8 mouse cellular contexts compared by ENCODE assay signal in genomic region chr4:43025084-43025960, GRCm38 (mm10). TPM values are rescaled to one million over a fixed set of nuclear protein-coding genes. Genes with fewer than 3 reads are reported as not detected.
DNase-seq lines count a peak whose midpoint lies in the region; ATAC-seq and TF ChIP-seq lines count a peak whose summit lies in the region.

Pigo (minus strand) TSS chr4:43025819.

- peak within 1 kb of the TSS; percentile 65 for H3K4me3 ChIP-seq in hindbrain, embryonic 10.5 days
- peak within 1 kb of the TSS; percentile 56 for H3K4me3 ChIP-seq in lung, postnatal 0 days (ENCODE audit: low read depth, low read length)

- H3K4me2 ChIP-seq in lung, postnatal 0 days (replicated peaks; ENCODE audit: low read depth, low read length): peak within 1 kb of the TSS; percentile 65

- H3K27ac ChIP-seq in hindbrain, embryonic 10.5 days: peak within 1 kb of the TSS; percentile 88
- peak within 1 kb of the TSS; percentile 91 for H3K27ac ChIP-seq in lung, postnatal 0 days (ENCODE audit: low read length)

- WGBS in hindbrain, embryonic 10.5 days: 10% methylated on average over 42 of the region's 42 CpGs
- WGBS in lung, postnatal 0 days: 6% methylated on average over 42 of the region's 42 CpGs

- H3K36me3 ChIP-seq in hindbrain, embryonic 10.5 days: peaks cover 84% of the 10 kb centered on the region
- H3K36me3 ChIP-seq in lung, postnatal 0 days (ENCODE audit: insufficient read depth, low read length): peaks cover 24% of the 10 kb centered on the region

- H3K9me3 ChIP-seq in hindbrain, embryonic 10.5 days: no peaks in the 10 kb centered on the region
- H3K9me3 ChIP-seq in lung, postnatal 0 days (ENCODE audit: low read length): no peaks in the 10 kb centered on the region

- H3K4me1 ChIP-seq in hindbrain, embryonic 10.5 days (replicated peaks): peaks cover 27% of the 10 kb centered on the region
- H3K4me1 ChIP-seq in lung, postnatal 0 days (ENCODE audit: insufficient read depth, low read depth, low read length): peaks cover 7% of the 10 kb centered on the region; the same call in 1 of the 2 replicates

- H3K9ac ChIP-seq in lung, postnatal 0 days (replicated peaks; ENCODE audit: low read depth): peak within 1 kb of the TSS; percentile 53

- peak; percentile 90 for TF ChIP-seq CTCF in lung, postnatal 0 days (IDR thresholded peaks at IDR 0.05)

- peak; percentile 56; the same call in 1 of the 2 replicates for TF ChIP-seq EP300 in lung, postnatal 0 days (IDR thresholded peaks at IDR 0.05)

- no peaks in the 10 kb centered on the region for H3K27me3 ChIP-seq in hindbrain, embryonic 10.5 days (ENCODE audit: insufficient read depth, poor library complexity, severe bottlenecking)
- H3K27me3 ChIP-seq in lung, postnatal 0 days (replicated peaks; ENCODE audit: insufficient read depth, low read length): no peaks in the 10 kb centered on the region

- peak; percentile 78 for DNase-seq in MEL-GATA-1-ER (ENCODE audit: extremely low read depth, low read depth)
- peak; percentile 98 for DNase-seq in cerebellum, adult 8-10 months
- DNase-seq in hindbrain, embryonic 10.5 days (ENCODE audit: low spot score): peak; percentile 92
- peak; percentile 94 for DNase-seq in layer of hippocampus, adult 9-11 months
- DNase-seq in lung, postnatal 0 days (ENCODE audit: low spot score): peak; percentile 98
- DNase-seq in ovary, postnatal 14 days (ENCODE audit: low spot score): peak; percentile 92
- peak; percentile 93 for DNase-seq in thymus, postnatal 14 days

- peak; percentile 93 for ATAC-seq in frontal cortex, adult (ENCODE audit: low TSS enrichment)
- peak; percentile 95 for ATAC-seq in lung, postnatal 0 days

RNA-seq across cellular contexts. Expression of gene Pigo, which starts in this region (rescaled TPM):
- 20.3 and 23.2 TPM in 2 replicates for polyA plus RNA-seq in hindbrain, embryonic 10.5 days (2016; fragmentation: Nextera tagmentation; extraction: Ambion mirVana)
- 9.5 and 9.8 TPM in 2 replicates for polyA plus RNA-seq in lung, postnatal 0 days (2015; fragmentation: Nextera tagmentation; extraction: Ambion mirVana)

Comparison
In these comparisons a context has a peak if more than half of its experiments do, and no peak if none do; other contexts are left out.
1. Peak in every context shown above with its lines: DNase-seq, ATAC-seq, H3K4me3 ChIP-seq and H3K27ac ChIP-seq.